Mouse (Mus musculus): ENCODE data around the gene Lrrc2.

GRCm38 (mm10) chr9:110946548-110947044 is 4.7 kb upstream of the Lrrc2 start:
- TF ChIP-seq MXI1 (IDR thresholded peaks at IDR 0.05; ENCODE audit: low read depth, low read length) = no peak
- TF ChIP-seq POLR2A (IDR thresholded peaks at IDR 0.05; ENCODE audit: control insufficient read depth in 1 of 2, insufficient read depth in 1 of 2, low read depth in 1 of 2, low read length in 2 of 2, poor library complexity in 1 of 2) = no peak
- TF ChIP-seq EP300 (IDR thresholded peaks at IDR 0.05; ENCODE audit: low read depth in 1 of 2, low read length in 2 of 2) = no peak
- TF ChIP-seq CTCF (IDR thresholded peaks at IDR 0.05 in 2 of 3, conservative IDR thresholded peaks at IDR 0.05 in 1 of 3; ENCODE audit: control insufficient read depth in 1 of 3, insufficient read depth in 1 of 3, low read depth in 2 of 3, low read length in 3 of 3, poor library complexity in 1 of 3, severe bottlenecking in 1 of 3) = no peak

All from MEL (cell line).